Mouse (Mus musculus): ENCODE results near the gene Bmp3. TPM values are rescaled to one million over a fixed set of nuclear protein-coding genes. Genes with fewer than 3 reads are reported as not detected.

The Bmp3 gene
- 0.16 TPM in 1 of 2 replicates, not detected in the other for polyA plus RNA-seq (2012; rRNA removed)

- Histone ChIP-seq H3K36me3 (ENCODE audit: control insufficient read depth, insufficient read depth, low read length) (no peaks in the 10 kb centered on the region), H3K4me1 (ENCODE audit: control insufficient read depth, insufficient read depth, low read length) (peaks cover 4% of the 10 kb centered on the region; the same call in 1 of the 2 replicates), H3K27me3 (ENCODE audit: control insufficient read depth, insufficient read depth, low read length) (no peaks in the 10 kb centered on the region), H3K4me3 (ENCODE audit: control insufficient read depth, low read depth, low read length) (peak within 1 kb of the TSS; percentile 20; the same call in 1 of the 2 replicates), H3K27ac (ENCODE audit: control insufficient read depth, insufficient read depth, low read depth, low read length) (no peak within 1 kb of the TSS)
- TF ChIP-seq CTCF (IDR thresholded peaks at IDR 0.05; ENCODE audit: control insufficient read depth, insufficient read depth, insufficient replicate concordance, low read depth, low read length) (no peak), POLR2A (IDR thresholded peaks at IDR 0.05; ENCODE audit: control insufficient read depth, low read depth, low read length) (no peak)
Measured at GRCm38 (mm10) chr5:98854264-98854626, at the start of gene Bmp3. Bmp3 (plus strand) TSS chr5:98854415.

GRCm38 (mm10) chr5:98804761-98805160 is 49.5 kb upstream of the Bmp3 start:
- no peak for TF ChIP-seq CTCF (IDR thresholded peaks at IDR 0.05; ENCODE audit: control insufficient read depth, insufficient read depth, insufficient replicate concordance, low read depth, low read length)
- TF ChIP-seq POLR2A (IDR thresholded peaks at IDR 0.05; ENCODE audit: control insufficient read depth, low read depth, low read length): no peak
- Histone ChIP-seq H3K27ac (ENCODE audit: control insufficient read depth, insufficient read depth, low read depth, low read length) (no peak overlapping the region), H3K36me3 (ENCODE audit: control insufficient read depth, insufficient read depth, low read length) (no peaks in the 10 kb centered on the region), H3K27me3 (ENCODE audit: control insufficient read depth, insufficient read depth, low read length) (no peaks in the 10 kb centered on the region), H3K4me3 (ENCODE audit: control insufficient read depth, low read depth, low read length) (no peak overlapping the region), H3K4me1 (ENCODE audit: control insufficient read depth, insufficient read depth, low read length) (no peaks in the 10 kb centered on the region)

- Histone ChIP-seq H3K27me3 (ENCODE audit: control insufficient read depth, insufficient read depth, low read length) (no peaks in the 10 kb centered on the region), H3K4me3 (ENCODE audit: control insufficient read depth, low read depth, low read length) (no peak overlapping the region), H3K36me3 (ENCODE audit: control insufficient read depth, insufficient read depth, low read length) (no peaks in the 10 kb centered on the region), H3K4me1 (ENCODE audit: control insufficient read depth, insufficient read depth, low read length) (no peaks in the 10 kb centered on the region), H3K27ac (ENCODE audit: control insufficient read depth, insufficient read depth, low read depth, low read length) (no peak overlapping the region)
- no peak for TF ChIP-seq CTCF (IDR thresholded peaks at IDR 0.05; ENCODE audit: control insufficient read depth, insufficient read depth, insufficient replicate concordance, low read depth, low read length)
- no peak for TF ChIP-seq POLR2A (IDR thresholded peaks at IDR 0.05; ENCODE audit: control insufficient read depth, low read depth, low read length)
Measured at GRCm38 (mm10) chr5:98806492-98806891, 47.7 kb upstream of the Bmp3 start.

DNA sequence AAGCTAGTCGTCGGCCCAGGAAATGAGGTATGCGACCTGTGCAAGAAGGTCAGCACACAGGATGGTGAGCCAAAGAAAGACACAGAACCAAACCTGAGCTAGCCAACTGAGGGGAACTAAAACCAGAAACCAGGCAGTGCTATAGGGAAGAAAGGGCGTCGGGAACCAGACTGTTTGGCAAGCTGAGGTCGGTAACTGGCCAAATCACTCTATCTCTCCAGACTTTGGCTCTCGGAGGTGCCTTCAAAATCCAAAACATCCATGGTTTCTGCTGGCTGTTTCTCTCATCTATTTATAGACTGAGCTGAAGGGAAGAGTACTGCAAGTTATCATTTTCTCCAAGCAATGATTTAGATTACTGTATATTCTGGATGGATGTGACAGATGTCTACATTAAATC is 47.2 kb upstream of the Bmp3 start:
- H3K27ac ChIP-seq (ENCODE audit: control insufficient read depth, insufficient read depth, low read depth, low read length): no peak overlapping the region
- TF ChIP-seq POLR2A (IDR thresholded peaks at IDR 0.05; ENCODE audit: control insufficient read depth, low read depth, low read length) (no peak), CTCF (IDR thresholded peaks at IDR 0.05; ENCODE audit: control insufficient read depth, insufficient read depth, insufficient replicate concordance, low read depth, low read length) (no peak)
- H3K27me3 ChIP-seq (ENCODE audit: control insufficient read depth, insufficient read depth, low read length): no peaks in the 10 kb centered on the region
- no peaks in the 10 kb centered on the region for H3K4me1 ChIP-seq (ENCODE audit: control insufficient read depth, insufficient read depth, low read length)
- H3K4me3 ChIP-seq (ENCODE audit: control insufficient read depth, low read depth, low read length): no peak overlapping the region
- no peaks in the 10 kb centered on the region for H3K36me3 ChIP-seq (ENCODE audit: control insufficient read depth, insufficient read depth, low read length)

DNA sequence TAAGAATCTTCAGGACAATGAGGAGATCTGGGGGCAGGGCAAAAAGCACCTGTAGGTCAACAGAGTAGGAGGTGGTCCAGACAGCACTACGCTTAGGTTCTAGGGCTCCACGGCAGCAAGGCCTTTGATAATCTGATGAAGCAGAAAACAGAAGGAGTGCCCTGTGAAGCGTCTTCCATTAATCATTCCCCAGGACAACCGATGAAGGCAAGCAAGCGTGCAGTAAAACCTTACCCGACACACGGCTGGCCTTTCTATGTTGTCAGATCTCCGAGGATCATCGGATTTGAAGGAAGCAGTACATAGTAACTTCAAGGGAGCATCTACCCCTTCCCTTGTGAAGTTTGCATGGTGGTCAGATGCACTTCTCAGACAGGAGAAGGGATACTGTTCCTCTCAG is 46.3 kb upstream of the Bmp3 start:
- Histone ChIP-seq H3K36me3 (ENCODE audit: control insufficient read depth, insufficient read depth, low read length) (no peaks in the 10 kb centered on the region), H3K27me3 (ENCODE audit: control insufficient read depth, insufficient read depth, low read length) (no peaks in the 10 kb centered on the region), H3K4me3 (ENCODE audit: control insufficient read depth, low read depth, low read length) (no peak overlapping the region), H3K4me1 (ENCODE audit: control insufficient read depth, insufficient read depth, low read length) (no peaks in the 10 kb centered on the region), H3K27ac (ENCODE audit: control insufficient read depth, insufficient read depth, low read depth, low read length) (no peak overlapping the region)
- TF ChIP-seq CTCF (IDR thresholded peaks at IDR 0.05; ENCODE audit: control insufficient read depth, insufficient read depth, insufficient replicate concordance, low read depth, low read length) (no peak), POLR2A (IDR thresholded peaks at IDR 0.05; ENCODE audit: control insufficient read depth, low read depth, low read length) (no peak)

DNA sequence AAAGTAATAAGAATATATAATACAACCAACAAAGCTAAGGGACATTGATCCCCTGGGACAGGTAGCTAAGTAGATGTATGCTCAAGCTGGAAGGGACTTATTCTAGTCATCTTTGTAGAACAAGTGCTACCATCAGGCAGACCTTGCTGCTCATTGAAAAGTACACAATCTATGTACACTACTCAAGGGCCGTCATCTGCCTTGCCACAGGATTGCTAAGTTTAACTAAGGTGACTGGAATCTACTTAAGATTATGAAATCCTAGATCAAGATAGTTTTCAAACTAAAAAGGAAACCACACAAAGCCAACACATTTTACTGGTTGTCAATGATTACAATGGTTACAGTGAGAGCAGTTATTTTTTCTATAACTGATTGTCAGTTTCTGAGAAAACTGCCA is 41.8 kb upstream of the Bmp3 start:
- no peaks in the 10 kb centered on the region for H3K4me1 ChIP-seq (ENCODE audit: control insufficient read depth, insufficient read depth, low read length)
- no peak overlapping the region for H3K4me3 ChIP-seq (ENCODE audit: control insufficient read depth, low read depth, low read length)
- H3K27me3 ChIP-seq (ENCODE audit: control insufficient read depth, insufficient read depth, low read length): no peaks in the 10 kb centered on the region
- no peak overlapping the region for H3K27ac ChIP-seq (ENCODE audit: control insufficient read depth, insufficient read depth, low read depth, low read length)
- TF ChIP-seq POLR2A (IDR thresholded peaks at IDR 0.05; ENCODE audit: control insufficient read depth, low read depth, low read length) (no peak), CTCF (IDR thresholded peaks at IDR 0.05; ENCODE audit: control insufficient read depth, insufficient read depth, insufficient replicate concordance, low read depth, low read length) (no peak)
- H3K36me3 ChIP-seq (ENCODE audit: control insufficient read depth, insufficient read depth, low read length): no peaks in the 10 kb centered on the region

- Histone ChIP-seq H3K27me3 (ENCODE audit: control insufficient read depth, insufficient read depth, low read length) (no peaks in the 10 kb centered on the region), H3K36me3 (ENCODE audit: control insufficient read depth, insufficient read depth, low read length) (no peaks in the 10 kb centered on the region), H3K4me3 (ENCODE audit: control insufficient read depth, low read depth, low read length) (no peak overlapping the region), H3K4me1 (ENCODE audit: control insufficient read depth, insufficient read depth, low read length) (no peaks in the 10 kb centered on the region), H3K27ac (ENCODE audit: control insufficient read depth, insufficient read depth, low read depth, low read length) (no peak overlapping the region)
- no peak for TF ChIP-seq POLR2A (IDR thresholded peaks at IDR 0.05; ENCODE audit: control insufficient read depth, low read depth, low read length)
Measured at GRCm38 (mm10) chr5:98815269-98815668, 38.9 kb upstream of the Bmp3 start.

DNA sequence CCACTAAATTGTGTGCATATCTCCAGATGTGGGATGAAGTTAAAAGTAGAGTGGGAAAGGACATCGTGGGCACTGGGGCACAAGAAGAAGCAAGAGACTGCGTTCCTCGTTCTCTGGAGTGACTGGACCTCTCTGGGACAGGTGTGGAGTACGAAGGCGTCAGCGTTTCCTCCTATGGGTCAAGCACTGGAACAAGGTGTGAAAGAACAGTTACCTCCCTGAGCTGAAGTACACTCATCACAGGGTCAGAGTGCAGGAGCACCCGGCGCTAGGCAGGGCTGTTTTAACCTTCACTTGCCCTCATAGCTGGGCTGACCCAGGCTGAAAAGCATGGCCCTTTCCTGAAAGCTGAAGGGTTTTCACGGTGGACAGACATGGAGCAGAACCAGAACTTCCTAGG is 20.5 kb upstream of the Bmp3 start:
- H3K27ac ChIP-seq (ENCODE audit: control insufficient read depth, insufficient read depth, low read depth, low read length): no peak overlapping the region
- H3K27me3 ChIP-seq (ENCODE audit: control insufficient read depth, insufficient read depth, low read length): no peaks in the 10 kb centered on the region
- H3K4me3 ChIP-seq (ENCODE audit: control insufficient read depth, low read depth, low read length): no peak overlapping the region
- no peaks in the 10 kb centered on the region for H3K4me1 ChIP-seq (ENCODE audit: control insufficient read depth, insufficient read depth, low read length)
- TF ChIP-seq CTCF (IDR thresholded peaks at IDR 0.05; ENCODE audit: control insufficient read depth, insufficient read depth, insufficient replicate concordance, low read depth, low read length): no peak
- TF ChIP-seq POLR2A (IDR thresholded peaks at IDR 0.05; ENCODE audit: control insufficient read depth, low read depth, low read length): no peak
- H3K36me3 ChIP-seq (ENCODE audit: control insufficient read depth, insufficient read depth, low read length): no peaks in the 10 kb centered on the region

All from testis, adult 2 months (tissue).